8 mouse cellular contexts compared by ENCODE assay signal in the genomic region with DNA sequence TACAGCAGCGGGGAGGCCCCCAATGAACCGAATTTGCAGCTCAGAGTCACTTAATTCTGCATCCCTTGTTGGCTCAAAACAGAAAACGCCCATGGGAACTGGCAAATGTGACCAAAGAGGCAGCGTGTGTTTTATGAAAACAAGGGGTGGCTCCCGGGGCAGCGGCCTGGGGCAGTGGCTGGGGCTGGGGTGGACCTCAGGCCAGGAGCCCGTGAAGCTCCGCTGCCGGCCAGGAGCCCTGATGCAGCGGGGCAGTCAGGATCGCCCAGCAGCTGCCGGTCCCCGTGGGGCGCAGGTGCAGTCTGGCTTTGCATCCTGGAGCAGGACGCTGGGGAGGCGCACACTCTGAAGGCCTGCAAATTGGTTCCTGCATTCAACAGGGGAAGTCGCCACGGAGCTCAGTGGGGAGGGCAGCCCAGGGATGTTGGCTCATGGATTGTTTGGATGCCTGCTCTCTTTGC.
DNase-seq lines count a peak whose midpoint lies in the region; ATAC-seq and TF ChIP-seq lines count a peak whose summit lies in the region.

No protein-coding gene starts in this region.

- peak overlapping the region; percentile 63 for H3K4me3 ChIP-seq in ES-Bruce4 (ENCODE audit: low read depth, low read length)
- H3K4me3 ChIP-seq in forebrain, embryonic 13.5 days: no peak overlapping the region
- peak overlapping the region; percentile 30 for H3K4me3 ChIP-seq in limb, embryonic 10.5 days
- no peak overlapping the region for H3K4me3 ChIP-seq in neural tube, embryonic 11.5 days (ENCODE audit: low read depth, low read length)

- WGBS in forebrain, embryonic 13.5 days: 6% methylated on average over 18 of the region's 18 CpGs
- WGBS in limb, embryonic 10.5 days: 10% methylated on average over 18 of the region's 18 CpGs
- 11% methylated on average over 18 of the region's 18 CpGs for WGBS in neural tube, embryonic 11.5 days

- TF ChIP-seq POLR2A in ES-Bruce4 (IDR thresholded peaks at IDR 0.05; ENCODE audit: insufficient read depth, low read length): no peak

- peak; percentile 37; the same call in 1 of the 2 replicates for ATAC-seq in forebrain, embryonic 13.5 days
- peak; percentile 41; the same call in 1 of the 2 replicates for ATAC-seq in neural tube, embryonic 11.5 days (ENCODE audit: insufficient read depth, low FRiP score, low TSS enrichment)
- no peak for ATAC-seq in frontal cortex, adult (ENCODE audit: low TSS enrichment)

- no peak for TF ChIP-seq EP300 in ES-Bruce4 (IDR thresholded peaks at IDR 0.05; ENCODE audit: insufficient read depth, low read depth, low read length)

- peak overlapping the region; percentile 51 for H3K4me2 ChIP-seq in forebrain, embryonic 13.5 days
- peak overlapping the region; percentile 6; the same call in 1 of the 2 replicates for H3K4me2 ChIP-seq in neural tube, embryonic 11.5 days (ENCODE audit: low read depth)

- no peaks in the 10 kb centered on the region for H3K4me1 ChIP-seq in ES-Bruce4 (ENCODE audit: control insufficient read depth, insufficient read depth, low read length)
- peaks cover 26% of the 10 kb centered on the region for H3K4me1 ChIP-seq in forebrain, embryonic 13.5 days
- H3K4me1 ChIP-seq in limb, embryonic 10.5 days: peaks cover 46% of the 10 kb centered on the region
- peaks cover 5% of the 10 kb centered on the region for H3K4me1 ChIP-seq in neural tube, embryonic 11.5 days (ENCODE audit: control insufficient read depth, insufficient read depth, low read length)

- H3K27me3 ChIP-seq in ES-Bruce4 (ENCODE audit: control insufficient read depth, insufficient read depth, low read length, poor library complexity, severe bottlenecking): no peaks in the 10 kb centered on the region; the same call in 1 of the 2 replicates
- no peaks in the 10 kb centered on the region for H3K27me3 ChIP-seq in forebrain, embryonic 13.5 days
- no peaks in the 10 kb centered on the region for H3K27me3 ChIP-seq in limb, embryonic 10.5 days (ENCODE audit: low read depth, poor library complexity, severe bottlenecking)
- H3K27me3 ChIP-seq in neural tube, embryonic 11.5 days (ENCODE audit: control insufficient read depth, insufficient read depth, low read length): no peaks in the 10 kb centered on the region

- no peaks in the 10 kb centered on the region for H3K36me3 ChIP-seq in ES-Bruce4 (ENCODE audit: control insufficient read depth, insufficient read depth, low read length, poor library complexity, severe bottlenecking)
- no peaks in the 10 kb centered on the region for H3K36me3 ChIP-seq in forebrain, embryonic 13.5 days (ENCODE audit: poor library complexity, severe bottlenecking)
- H3K36me3 ChIP-seq in limb, embryonic 10.5 days: no peaks in the 10 kb centered on the region
- H3K36me3 ChIP-seq in neural tube, embryonic 11.5 days (ENCODE audit: control insufficient read depth, insufficient read depth, low read length): no peaks in the 10 kb centered on the region

- H3K27ac ChIP-seq in ES-Bruce4 (ENCODE audit: insufficient read depth, low read length): no peak overlapping the region
- peak overlapping the region; percentile 25; the same call in 1 of the 2 replicates for H3K27ac ChIP-seq in forebrain, embryonic 13.5 days
- peak overlapping the region; percentile 76 for H3K27ac ChIP-seq in limb, embryonic 10.5 days
- no peak overlapping the region for H3K27ac ChIP-seq in neural tube, embryonic 11.5 days (ENCODE audit: low read depth, low read length)

- peak overlapping the region; percentile 8 for H3K9ac ChIP-seq in ES-Bruce4 (ENCODE audit: low read depth, poor library complexity, severe bottlenecking)
- H3K9ac ChIP-seq in forebrain, embryonic 13.5 days: peak overlapping the region; percentile 50; the same call in 1 of the 2 replicates
- no peak overlapping the region for H3K9ac ChIP-seq in neural tube, embryonic 11.5 days (ENCODE audit: low read length)

- no peaks in the 10 kb centered on the region for H3K9me3 ChIP-seq in ES-Bruce4 (replicated peaks; ENCODE audit: control insufficient read depth, insufficient read depth, low read length, poor library complexity, severe bottlenecking)
- H3K9me3 ChIP-seq in forebrain, embryonic 13.5 days (replicated peaks): no peaks in the 10 kb centered on the region
- no peaks in the 10 kb centered on the region for H3K9me3 ChIP-seq in limb, embryonic 10.5 days (replicated peaks)
- no peaks in the 10 kb centered on the region for H3K9me3 ChIP-seq in neural tube, embryonic 11.5 days (ENCODE audit: control insufficient read depth, low read length)

- peak; percentile 41 for DNase-seq in embryo, embryonic 10 days (ENCODE audit: low spot score)
- DNase-seq in embryo, embryonic 10.5 days (ENCODE audit: low spot score): no peak
- peak; percentile 61 for DNase-seq in limb, embryonic 10.5 days (ENCODE audit: low spot score)
- DNase-seq in neural tube, embryonic 11.5 days (ENCODE audit: low spot score): peak; percentile 48
- DNase-seq in urinary bladder, postnatal 36 days (ENCODE audit: low spot score in 2 of 2): no peak

- TF ChIP-seq CTCF in ES-Bruce4 (IDR thresholded peaks at IDR 0.05; ENCODE audit: low read depth, low read length): no peak

Comparison
In these comparisons a context has a peak if more than half of its experiments do, and no peak if none do; other contexts are left out.
1. DNase-seq: peak in embryo, embryonic 10 days (single experiment), limb, embryonic 10.5 days (single experiment) and neural tube, embryonic 11.5 days (single experiment); none in embryo, embryonic 10.5 days (single experiment) and urinary bladder, postnatal 36 days (0 of 2).
2. H3K27ac ChIP-seq: peak in forebrain, embryonic 13.5 days (single experiment) and limb, embryonic 10.5 days (single experiment); none in ES-Bruce4 (single experiment) and neural tube, embryonic 11.5 days (single experiment).
3. H3K4me3 ChIP-seq: peak in ES-Bruce4 (single experiment) and limb, embryonic 10.5 days (single experiment); none in forebrain, embryonic 13.5 days (single experiment) and neural tube, embryonic 11.5 days (single experiment).